Mouse (Mus musculus) MEL (cell line): ENCODE data around the gene Gm12184.
A peak's percentile ranks its signal among the peaks of the same experiment; 100 is the strongest.

Experiments used
- JUND ChIP-seq: IDR thresholded peaks from 2 replicates; pipeline ENCODE4 v1.6.1; 2011; ENCODE audit warnings: low read depth, mild to moderate bottlenecking, improper control_type of control experiment, low read length
- MYC ChIP-seq: IDR thresholded peaks from 2 replicates; pipeline ENCODE4 v1.6.1; 2011; ENCODE audit warnings: low read depth, mild to moderate bottlenecking, low read length, improper control_type of control experiment, moderate library complexity

- TF ChIP-seq JUND (no peak), MYC (0 out of 2 replicates have a peak, but pooled peaks have one; percentile 30)
These were observed 44.8 kb upstream of the Gm12184 start, which contains the start of gene Irgm1 for GRCm38 (mm10) chr11:48871201-48871772.
